Mouse (Mus musculus): ENCODE data around the gene Hikeshi. TPM values are rescaled to one million over a fixed set of nuclear protein-coding genes. Genes with fewer than 3 reads are reported as not detected.

Gene Hikeshi
- total RNA-seq, 2 experiments from 2014 or later = 85.4 to 89.8 TPM

DNA sequence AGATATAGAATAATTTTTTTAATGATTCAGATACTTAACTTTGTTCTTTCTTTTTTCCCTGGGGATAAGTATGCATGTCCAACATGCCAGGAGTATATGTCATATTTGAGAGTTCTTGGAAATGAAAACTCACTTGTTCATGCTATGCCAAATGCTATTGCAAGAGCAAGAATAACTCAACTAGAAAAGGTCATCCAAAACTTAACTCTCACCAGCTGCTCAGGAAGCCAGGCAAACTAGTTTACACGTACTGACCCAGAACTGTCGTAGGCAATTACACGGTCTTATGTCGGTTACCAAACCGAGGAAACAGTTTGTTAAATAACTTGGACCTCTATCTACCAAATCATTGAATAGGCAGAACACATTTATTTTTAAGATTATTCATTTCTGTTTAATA lies 24.3 kb downstream of the Hikeshi start:
- DNase-seq (ENCODE audit: low spot score in 2 of 2) = no peak

GRCm38 (mm10) chr7:89913432-89914158 lies 27.4 kb downstream of the Hikeshi start:
- DNase-seq (ENCODE audit: low spot score in 2 of 2) = no peak

GRCm38 (mm10) chr7:89912356-89912755 lies 28.6 kb downstream of the Hikeshi start:
- DNase-seq (ENCODE audit: low spot score in 2 of 2) = no peak

DNA sequence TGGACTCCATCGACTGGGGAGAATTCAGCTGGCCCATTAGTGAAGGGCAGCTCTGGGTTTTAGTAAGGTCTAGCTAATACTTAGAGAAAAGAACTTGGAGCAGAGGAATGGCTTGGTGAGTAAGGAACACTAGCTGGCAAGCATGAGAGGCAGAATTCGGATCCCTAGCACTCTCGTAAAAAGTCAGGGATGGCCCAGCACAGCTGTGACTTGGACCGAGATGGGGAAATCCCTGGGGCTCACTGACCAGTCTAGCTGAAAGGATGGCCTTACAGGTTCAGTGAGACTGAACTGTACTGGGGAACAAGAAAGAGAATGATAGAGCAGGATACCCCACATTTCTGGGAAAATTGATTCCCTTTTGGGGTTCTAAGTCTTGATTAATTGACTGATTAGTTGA lies 31.3 kb downstream of the Hikeshi start:
- no peak for DNase-seq (ENCODE audit: low spot score in 2 of 2)

DNA sequence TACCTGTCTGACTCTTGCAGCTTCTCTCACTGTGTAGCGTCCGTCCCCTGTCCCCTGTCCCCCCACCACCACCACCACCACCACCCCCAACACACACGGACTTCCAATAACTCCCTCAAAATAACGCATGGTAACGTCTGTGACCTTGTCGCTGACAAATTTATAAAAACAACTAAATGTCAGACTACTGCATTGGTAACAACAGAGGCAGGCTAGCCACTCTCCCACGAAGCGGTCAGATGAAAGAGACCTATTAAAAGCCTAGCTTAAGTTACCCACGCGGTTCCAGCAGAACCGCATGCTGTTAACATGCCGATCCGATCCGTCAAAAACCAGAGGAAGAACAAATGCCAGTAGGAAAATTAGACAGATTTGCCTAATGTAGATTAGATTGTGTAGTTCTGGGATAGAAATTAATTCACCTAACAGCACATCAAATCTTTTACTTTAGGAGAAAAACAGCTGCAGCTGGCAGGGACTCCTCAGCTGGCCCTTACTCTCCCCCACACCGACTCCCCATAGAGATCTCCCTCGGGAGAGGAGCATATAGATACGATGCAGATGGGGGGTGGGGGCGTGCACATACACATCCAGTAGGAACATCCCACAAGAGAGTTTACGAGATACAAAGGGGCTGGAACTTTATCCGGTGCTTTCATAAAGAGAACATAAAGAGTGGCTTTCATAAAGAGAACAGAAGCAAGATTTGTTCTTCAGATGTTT lies 31.9 kb downstream of the Hikeshi start:
- DNase-seq (ENCODE audit: low spot score in 2 of 2) = no peak

DNA sequence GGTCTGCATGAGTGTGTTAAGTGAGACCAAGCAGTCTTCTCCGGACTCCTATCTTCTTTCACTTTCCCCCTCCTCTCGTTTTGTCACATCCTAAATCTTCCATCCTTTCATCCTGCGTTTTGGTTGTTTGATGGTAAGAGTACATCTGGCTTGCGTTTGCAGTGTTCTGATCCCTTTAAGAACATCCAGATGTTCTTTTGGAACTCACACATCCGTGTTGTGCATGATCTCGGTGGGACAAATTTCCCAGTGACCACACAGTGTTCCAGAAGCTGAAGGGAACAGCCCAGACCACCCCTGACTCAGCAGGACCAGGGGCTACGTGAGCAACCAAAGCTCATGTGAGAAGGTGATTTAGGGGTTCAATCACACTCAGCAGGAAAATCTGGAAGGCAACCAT lies 32.6 kb downstream of the Hikeshi start:
- DNase-seq (ENCODE audit: low spot score in 2 of 2) = no peak

DNA sequence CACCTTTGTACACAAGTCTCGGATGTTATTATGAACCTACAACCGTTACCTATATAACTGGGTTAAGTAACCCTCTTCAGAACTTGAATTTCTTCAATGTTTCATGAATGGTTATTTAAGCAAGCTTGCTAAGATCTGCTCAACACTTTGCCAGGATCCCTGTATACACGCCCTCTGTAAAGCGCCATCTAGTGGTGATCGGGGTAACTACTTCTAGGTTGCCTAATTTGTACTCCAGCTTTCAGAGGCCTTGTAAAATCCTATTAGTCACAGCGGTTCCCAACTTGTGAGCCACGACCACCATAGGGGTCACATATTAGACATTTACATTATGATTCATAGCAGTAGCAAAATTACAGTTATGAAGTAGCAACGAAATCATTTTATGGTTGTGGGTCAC lies 33.1 kb downstream of the Hikeshi start:
- peak; percentile 80 to 82 for DNase-seq (ENCODE audit: low spot score in 2 of 2)

DNA sequence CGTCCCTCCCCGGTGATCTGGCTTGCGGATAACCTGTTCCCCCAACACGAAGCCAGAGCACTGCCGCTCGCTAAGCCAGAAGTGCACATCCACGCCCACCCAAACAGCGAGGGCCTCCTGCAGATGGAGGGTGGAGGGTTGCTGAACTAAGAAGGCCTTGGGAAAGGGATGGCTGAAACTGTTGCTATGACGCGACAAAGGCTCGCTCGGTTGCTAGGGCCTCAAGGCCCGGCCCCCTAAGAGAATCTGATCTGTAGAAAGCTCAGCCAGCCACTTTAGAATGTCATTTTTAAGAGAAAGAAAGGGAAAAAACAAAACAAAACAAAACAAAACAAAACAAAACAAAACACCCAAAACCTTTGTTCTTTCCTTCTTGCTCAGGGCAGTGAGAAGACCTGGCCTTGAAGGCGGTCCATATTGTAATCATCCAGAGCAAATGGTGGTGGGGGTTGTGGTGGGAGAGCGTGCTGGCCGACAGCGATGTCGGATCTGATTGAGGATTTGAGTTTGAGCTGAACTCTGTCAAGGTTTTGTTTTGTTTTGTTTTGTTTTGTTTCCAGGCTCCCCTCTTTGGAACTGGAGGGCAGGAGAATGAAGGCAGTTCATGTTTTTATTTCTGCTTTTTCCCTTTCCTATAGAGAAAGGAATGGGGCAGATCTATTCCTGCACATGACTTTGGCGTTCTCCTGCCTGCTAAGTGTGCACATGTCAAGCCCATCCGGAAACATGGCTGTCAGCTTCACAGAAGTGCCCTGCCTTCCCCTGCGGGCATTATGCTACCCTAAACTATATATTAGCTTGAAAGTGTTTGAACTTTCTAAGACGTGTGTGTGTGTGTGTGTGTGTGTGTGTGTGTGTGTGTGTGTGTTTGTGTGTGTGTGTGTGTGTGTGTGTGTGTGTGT lies 37.3 kb downstream of the Hikeshi start, which contains the start of gene Ccdc81:
TSS of gene Ccdc81 (minus strand) at position 188 of the 902 bp plus-strand sequence.
- no peak for DNase-seq (ENCODE audit: low spot score in 2 of 2)

DNA sequence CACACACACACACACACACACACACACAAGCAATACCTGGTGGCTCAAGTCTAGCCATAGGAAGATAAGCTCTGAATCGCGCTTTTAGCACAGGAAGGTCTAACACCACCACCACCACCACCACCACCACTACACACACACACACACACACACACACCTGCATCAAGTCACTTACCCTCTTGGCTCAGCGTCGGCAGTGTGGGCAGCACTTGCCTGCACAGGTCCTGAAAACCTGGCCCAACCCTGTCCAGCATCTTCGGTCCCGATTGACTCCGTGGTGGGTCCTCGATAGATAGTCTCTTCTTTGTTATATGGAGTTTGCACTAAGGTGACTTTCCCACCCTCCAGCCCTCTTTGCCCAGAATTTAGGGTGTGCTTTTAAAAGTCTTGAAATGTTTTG lies 38.0 kb downstream of the Hikeshi start:
- DNase-seq (ENCODE audit: low spot score in 2 of 2) = no peak

DNA sequence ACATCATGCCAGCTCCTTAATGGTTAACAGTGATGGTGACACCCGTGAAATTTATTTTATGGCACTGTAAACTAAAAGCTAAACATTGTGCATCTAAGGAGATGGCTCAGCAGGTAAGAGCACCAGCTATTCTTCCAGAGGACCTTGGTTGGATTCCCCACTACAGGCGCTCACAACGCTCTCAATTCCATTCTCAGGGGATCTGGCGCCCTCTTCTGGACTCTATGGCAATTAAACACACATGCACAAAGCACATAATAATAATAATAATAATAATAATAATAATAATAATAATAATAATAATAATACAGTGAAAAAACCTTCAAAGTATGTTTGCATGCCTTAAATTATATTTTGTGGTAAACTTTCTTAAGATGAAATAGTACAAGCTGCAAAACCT lies 49.1 kb downstream of the Hikeshi start:
- no peak for DNase-seq (ENCODE audit: low spot score in 2 of 2)

DNA sequence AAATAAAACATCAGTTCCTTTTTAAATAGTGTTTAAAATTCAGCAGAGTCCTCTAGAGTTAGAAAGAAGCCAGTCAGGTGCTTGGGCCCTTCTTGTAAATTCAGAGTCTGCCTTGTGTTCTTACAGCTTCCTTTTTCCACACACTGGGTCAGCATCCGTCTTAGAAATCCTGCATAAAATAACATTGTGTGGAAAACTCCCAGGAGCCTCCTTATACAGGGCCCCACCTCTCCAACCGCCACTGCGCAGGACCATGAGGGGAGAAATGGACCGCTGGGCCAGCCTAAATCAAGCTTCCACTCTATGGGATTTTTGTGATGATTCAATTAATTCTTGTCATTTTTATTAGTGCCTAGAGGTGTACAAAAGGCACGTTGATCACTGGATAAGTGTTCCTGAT lies 49.6 kb downstream of the Hikeshi start:
- DNase-seq (ENCODE audit: low spot score in 2 of 2) = no peak

DNA sequence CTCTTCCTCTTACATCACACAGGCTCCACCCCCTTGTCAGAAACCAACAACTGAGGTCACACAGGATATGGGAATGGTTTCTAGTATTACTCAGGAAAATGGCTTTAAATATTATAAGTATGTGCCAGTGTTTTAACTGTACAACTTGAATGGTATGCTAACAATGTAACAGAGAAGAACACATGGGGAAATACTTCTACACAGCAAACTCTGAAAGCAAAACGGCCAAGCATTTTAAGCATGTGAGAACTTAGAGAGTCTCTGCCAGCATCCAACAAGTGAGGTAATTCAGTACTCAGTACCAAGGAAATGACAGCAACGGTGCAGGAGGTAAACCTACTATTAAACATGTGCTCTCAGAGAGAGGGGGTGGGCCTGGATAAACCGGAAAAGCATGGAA lies 56.5 kb downstream of the Hikeshi start:
- no peak for DNase-seq (ENCODE audit: low spot score in 2 of 2)

- DNase-seq (ENCODE audit: low spot score in 2 of 2) = no peak
Measured at GRCm38 (mm10) chr7:89879686-89880085, 61.3 kb downstream of the Hikeshi start.

Other genes starting within 250 kb of the Hikeshi start
- 1 to 10 TPM in 1 of 2 experiments, under 1 TPM in 1; 0.80 to 1.1 TPM for gene Ccdc81, start 37.6 kb downstream of the Hikeshi start, total RNA-seq (2021)
- 10 to 100 TPM; 27.9 to 34.0 TPM for gene Eed, start 39.8 kb upstream of the Hikeshi start, total RNA-seq (2021)
- gene Picalm, start 189.0 kb upstream of the Hikeshi start, total RNA-seq (2021) = 100 to 1,000 TPM; 196 to 214 TPM